Mouse (Mus musculus) ES-Bruce4 (cell line): ENCODE measurements around the gene Scn2b.

ENCODE experiments used
- CTCF ChIP-seq: IDR thresholded peaks from one replicate; pipeline ENCODE4 v1.8.1; 2011; ENCODE audit warnings: low read depth, low read length
- EP300 ChIP-seq: IDR thresholded peaks from 2 replicates; pipeline ENCODE4 v1.6.1; 2011; ENCODE audit warnings: low read depth, low read length; ENCODE audit not compliant: insufficient read depth

GRCm38 (mm10) chr9:45098426-45098825 is 19.2 kb upstream of the Scn2b start:
- TF ChIP-seq CTCF (no peak), EP300 (no peak)
